Mouse (Mus musculus): ENCODE data around the gene Tmem50a. TPM values are rescaled to one million over a fixed set of nuclear protein-coding genes. Genes with fewer than 3 reads are reported as not detected.

The Tmem50a gene
- polyA plus RNA-seq, 1 experiment from 2014 or later, result 94.9 TPM

DNA sequence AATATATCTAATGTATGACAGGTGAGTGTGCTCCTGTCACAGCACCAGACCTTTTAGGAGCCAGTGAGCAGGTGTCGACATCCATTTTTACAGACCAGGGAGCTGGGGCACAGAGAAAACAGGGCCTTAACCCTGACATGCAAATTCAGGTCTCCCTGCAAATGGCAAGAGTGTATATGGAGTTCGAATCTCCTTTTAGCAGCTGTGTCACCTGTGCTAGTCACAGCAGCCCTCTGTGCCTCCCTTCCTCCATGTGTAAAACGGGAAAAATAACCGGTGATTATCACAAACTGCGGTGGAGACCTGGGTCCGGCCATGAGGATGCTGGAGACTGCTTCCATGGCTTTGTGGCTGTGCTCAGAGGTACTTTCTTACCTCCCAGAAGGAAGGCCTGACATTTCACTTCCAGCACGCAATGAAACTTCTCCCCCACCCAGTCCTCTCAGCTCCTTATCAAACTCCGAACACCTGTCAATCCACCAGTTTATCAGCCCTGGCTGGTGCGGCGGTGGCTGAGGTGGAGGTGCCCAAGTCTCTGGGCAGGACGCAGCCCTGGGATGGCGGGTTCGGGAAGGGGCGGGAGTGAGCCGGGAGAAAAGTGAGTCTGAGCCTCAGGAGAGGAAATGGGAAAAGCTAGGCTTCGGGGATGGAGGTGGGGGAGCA is 45.6 kb downstream of the Tmem50a start:
- 5% methylated on average over 16 of the region's 16 CpGs for WGBS (ENCODE audit: insufficient replicate concordance)
- ATAC-seq, result peak; percentile 88
- H3K9ac ChIP-seq, result peak overlapping the region; percentile 94

DNA sequence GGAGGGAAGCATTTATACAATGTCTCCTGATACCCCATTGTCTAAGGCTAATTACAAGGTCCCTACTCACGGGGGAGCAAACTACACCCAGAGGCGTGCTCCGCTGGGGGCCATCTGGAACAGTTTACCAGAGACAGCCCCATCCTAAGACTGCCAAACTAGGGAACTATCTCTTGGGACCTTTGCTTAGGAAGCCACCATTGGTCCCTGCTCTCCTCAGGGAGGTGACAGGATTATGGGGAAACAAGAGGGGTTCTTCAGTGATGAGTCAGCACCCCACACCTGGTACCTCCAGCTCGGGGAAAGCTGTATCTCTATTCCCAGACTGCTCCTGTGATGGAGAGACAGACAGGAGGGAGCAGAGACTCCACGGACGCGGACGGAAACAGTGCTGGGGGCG is 46.3 kb downstream of the Tmem50a start:
- H3K27ac ChIP-seq, result peak overlapping the region; percentile 96
- H3K9ac ChIP-seq, result peak overlapping the region; percentile 94
- peak overlapping the region; percentile 82 for H3K4me3 ChIP-seq
- H3K36me3 ChIP-seq, result peaks cover 65% of the 10 kb centered on the region
- no peaks in the 10 kb centered on the region for H3K9me3 ChIP-seq (replicated peaks)
- peak overlapping the region; percentile 95 for H3K4me2 ChIP-seq
- WGBS (ENCODE audit: insufficient replicate concordance), result 23% methylated on average over 9 of the region's 9 CpGs
- no peak for ATAC-seq
- peaks cover 77% of the 10 kb centered on the region for H3K4me1 ChIP-seq
- H3K27me3 ChIP-seq (replicated peaks), result 0 out of 2 replicates have a peak, but pooled peaks cover 9% of the 10 kb centered on the region

More for the DNA sequence above, 45.6 kb downstream of the Tmem50a start:
- Histone ChIP-seq H3K27me3 (replicated peaks) (0 out of 2 replicates have a peak, but pooled peaks cover 9% of the 10 kb centered on the region), H3K36me3 (peaks cover 72% of the 10 kb centered on the region), H3K4me2 (peak overlapping the region; percentile 95), H3K4me3 (peak overlapping the region; percentile 82), H3K9me3 (replicated peaks) (no peaks in the 10 kb centered on the region), H3K27ac (peak overlapping the region; percentile 96), H3K4me1 (peaks cover 81% of the 10 kb centered on the region)

DNA sequence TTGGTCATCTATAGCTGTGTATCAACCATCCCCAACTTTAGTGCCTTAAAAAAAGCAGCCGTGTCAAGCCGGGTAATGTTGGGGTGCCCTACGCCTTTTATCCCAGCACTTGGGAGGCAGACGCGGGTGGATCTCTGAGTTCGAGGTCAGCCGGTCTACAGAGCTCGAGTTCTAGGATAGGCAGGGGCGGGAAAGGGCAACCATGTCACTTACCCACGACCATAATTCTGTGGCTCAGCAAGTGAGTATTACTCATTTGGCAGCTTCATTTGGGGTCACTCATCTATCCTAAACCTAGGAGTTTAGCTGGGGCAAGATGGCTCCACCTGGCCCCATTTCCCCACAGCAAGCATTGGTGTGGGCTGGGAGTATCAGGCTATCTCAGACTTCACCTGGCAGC is 46.8 kb downstream of the Tmem50a start:
- Histone ChIP-seq H3K4me2 (peak overlapping the region; percentile 95), H3K9ac (peak overlapping the region; percentile 94)
- ATAC-seq, result no peak

DNA sequence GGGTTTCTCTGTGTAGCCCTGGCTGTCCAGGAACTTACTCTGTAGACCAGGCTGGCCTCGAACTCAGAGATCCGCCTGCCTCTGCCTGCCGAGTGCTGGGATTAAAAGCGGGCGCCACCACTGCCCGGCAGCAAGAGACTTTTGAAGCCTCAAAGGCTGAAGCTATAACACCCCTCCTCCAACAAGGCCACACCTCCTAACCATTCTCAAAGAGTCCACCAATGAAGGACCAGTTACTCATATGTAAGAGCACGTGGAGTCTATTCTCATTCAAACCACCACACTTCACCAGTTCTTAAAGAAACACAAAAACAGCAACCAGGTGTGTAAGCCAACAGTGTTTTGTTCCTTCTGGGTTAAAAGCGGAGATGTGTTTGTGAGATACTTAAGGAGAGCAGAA is 47.2 kb downstream of the Tmem50a start:
- Histone ChIP-seq H3K4me1 (peaks cover 79% of the 10 kb centered on the region), H3K4me3 (peak overlapping the region; percentile 82), H3K9ac (peak overlapping the region; percentile 94), H3K9me3 (replicated peaks) (no peaks in the 10 kb centered on the region), H3K36me3 (peaks cover 57% of the 10 kb centered on the region), H3K27me3 (replicated peaks) (0 out of 2 replicates have a peak, but pooled peaks cover 9% of the 10 kb centered on the region), H3K27ac (peak overlapping the region; percentile 96), H3K4me2 (peak overlapping the region; percentile 95)
- WGBS (ENCODE audit: insufficient replicate concordance), result 60% methylated on average over 8 of the region's 8 CpGs
- ATAC-seq, result no peak

More for the DNA sequence above, 46.8 kb downstream of the Tmem50a start:
- peak overlapping the region; percentile 96 for H3K27ac ChIP-seq
- WGBS (ENCODE audit: insufficient replicate concordance), result 68% methylated on average over 10 of the region's 10 CpGs
- peaks cover 61% of the 10 kb centered on the region for H3K36me3 ChIP-seq
- peaks cover 78% of the 10 kb centered on the region for H3K4me1 ChIP-seq
- H3K27me3 ChIP-seq (replicated peaks), result 0 out of 2 replicates have a peak, but pooled peaks cover 9% of the 10 kb centered on the region
- peak overlapping the region; percentile 82 for H3K4me3 ChIP-seq
- no peaks in the 10 kb centered on the region for H3K9me3 ChIP-seq (replicated peaks)

DNA sequence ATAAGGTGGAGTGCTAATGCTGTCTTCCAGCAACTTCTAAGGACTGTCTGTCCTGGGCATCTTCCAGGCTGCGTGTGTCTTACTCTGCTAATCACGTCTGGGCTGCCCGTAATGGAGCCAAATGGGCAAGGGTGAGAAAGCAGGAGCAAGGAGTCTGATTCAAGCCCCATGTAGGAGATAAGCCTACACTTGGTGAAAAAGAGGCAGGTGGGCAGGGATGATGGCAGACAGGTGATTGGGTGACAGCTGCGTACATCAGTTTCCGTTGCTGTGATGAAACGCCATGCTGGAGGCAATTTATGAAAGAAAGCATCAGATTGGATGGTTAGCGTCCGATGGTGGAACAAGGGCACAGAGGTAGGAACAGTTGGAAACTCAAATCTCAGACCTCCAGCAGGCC is 47.6 kb downstream of the Tmem50a start:
- Histone ChIP-seq H3K27me3 (replicated peaks) (0 out of 2 replicates have a peak, but pooled peaks cover 9% of the 10 kb centered on the region), H3K9ac (peak overlapping the region; percentile 94), H3K27ac (peak overlapping the region; percentile 96)

DNA sequence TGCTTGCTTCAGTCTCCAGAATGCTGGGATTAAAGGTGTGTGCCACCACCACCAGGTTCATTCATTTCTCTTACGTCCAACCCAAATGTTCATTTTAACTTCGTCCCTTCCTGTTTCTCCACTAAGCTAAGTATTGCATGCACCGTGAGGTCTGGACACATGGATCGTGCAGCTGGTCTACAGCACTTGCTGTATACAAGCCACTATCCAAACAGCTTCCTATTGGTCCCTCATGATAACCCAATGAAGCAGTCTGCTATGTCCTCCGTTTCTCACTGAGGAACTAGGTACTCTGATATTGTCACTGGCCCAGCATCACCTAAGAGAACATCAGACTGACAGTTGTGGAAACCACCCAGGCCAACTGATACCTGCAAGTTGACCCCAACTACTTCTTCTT is 49.0 kb downstream of the Tmem50a start:
- 33% methylated on average over 5 of the region's 5 CpGs for WGBS (ENCODE audit: insufficient replicate concordance)

More for the DNA sequence above, 47.6 kb downstream of the Tmem50a start:
- ATAC-seq, result no peak
- H3K36me3 ChIP-seq, result peaks cover 52% of the 10 kb centered on the region
- peaks cover 80% of the 10 kb centered on the region for H3K4me1 ChIP-seq
- 76% methylated on average over 8 of the region's 8 CpGs for WGBS (ENCODE audit: insufficient replicate concordance)
- H3K9me3 ChIP-seq (replicated peaks), result no peaks in the 10 kb centered on the region
- peak overlapping the region; percentile 82 for H3K4me3 ChIP-seq
- peak overlapping the region; percentile 95 for H3K4me2 ChIP-seq

DNA sequence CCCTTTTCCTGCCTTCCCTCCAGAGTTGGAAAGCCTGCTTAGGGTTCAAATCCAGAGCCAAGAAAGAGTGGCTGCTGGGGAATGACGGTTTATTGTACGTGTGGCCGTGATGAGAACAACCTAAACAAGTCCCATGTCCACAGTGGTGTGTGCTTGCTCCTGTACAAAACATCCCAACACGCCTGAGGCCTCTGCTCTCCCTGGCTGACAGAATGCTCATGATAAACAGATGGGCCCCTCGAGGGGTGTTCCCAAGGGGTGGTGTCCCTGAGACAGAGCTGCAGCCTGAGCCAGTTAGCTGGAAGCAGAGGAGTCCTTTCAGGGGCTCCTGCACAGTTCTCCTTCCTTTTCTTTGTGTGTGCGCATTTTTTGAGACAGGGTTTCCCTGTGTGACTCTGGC is 49.5 kb downstream of the Tmem50a start:
- peak overlapping the region; percentile 82 for H3K4me3 ChIP-seq
- peaks cover 72% of the 10 kb centered on the region for H3K4me1 ChIP-seq
- peak overlapping the region; percentile 96 for H3K27ac ChIP-seq
- H3K4me2 ChIP-seq, result peak overlapping the region; percentile 95
- 0 out of 2 replicates have a peak, but pooled peaks cover 9% of the 10 kb centered on the region for H3K27me3 ChIP-seq (replicated peaks)
- H3K36me3 ChIP-seq, result peaks cover 36% of the 10 kb centered on the region
- 17% methylated on average over 6 of the region's 6 CpGs for WGBS (ENCODE audit: insufficient replicate concordance)
- H3K9me3 ChIP-seq (replicated peaks), result no peaks in the 10 kb centered on the region
- H3K9ac ChIP-seq, result peak overlapping the region; percentile 94
- peak; percentile 82 for ATAC-seq

More for the DNA sequence above, 49.0 kb downstream of the Tmem50a start:
- H3K27me3 ChIP-seq (replicated peaks), result 0 out of 2 replicates have a peak, but pooled peaks cover 9% of the 10 kb centered on the region
- H3K4me2 ChIP-seq, result peak overlapping the region; percentile 95
- H3K27ac ChIP-seq, result peak overlapping the region; percentile 96
- H3K36me3 ChIP-seq, result peaks cover 40% of the 10 kb centered on the region
- peaks cover 76% of the 10 kb centered on the region for H3K4me1 ChIP-seq
- ATAC-seq, result no peak
- no peaks in the 10 kb centered on the region for H3K9me3 ChIP-seq (replicated peaks)
- H3K4me3 ChIP-seq, result peak overlapping the region; percentile 82
- H3K9ac ChIP-seq, result peak overlapping the region; percentile 94

DNA sequence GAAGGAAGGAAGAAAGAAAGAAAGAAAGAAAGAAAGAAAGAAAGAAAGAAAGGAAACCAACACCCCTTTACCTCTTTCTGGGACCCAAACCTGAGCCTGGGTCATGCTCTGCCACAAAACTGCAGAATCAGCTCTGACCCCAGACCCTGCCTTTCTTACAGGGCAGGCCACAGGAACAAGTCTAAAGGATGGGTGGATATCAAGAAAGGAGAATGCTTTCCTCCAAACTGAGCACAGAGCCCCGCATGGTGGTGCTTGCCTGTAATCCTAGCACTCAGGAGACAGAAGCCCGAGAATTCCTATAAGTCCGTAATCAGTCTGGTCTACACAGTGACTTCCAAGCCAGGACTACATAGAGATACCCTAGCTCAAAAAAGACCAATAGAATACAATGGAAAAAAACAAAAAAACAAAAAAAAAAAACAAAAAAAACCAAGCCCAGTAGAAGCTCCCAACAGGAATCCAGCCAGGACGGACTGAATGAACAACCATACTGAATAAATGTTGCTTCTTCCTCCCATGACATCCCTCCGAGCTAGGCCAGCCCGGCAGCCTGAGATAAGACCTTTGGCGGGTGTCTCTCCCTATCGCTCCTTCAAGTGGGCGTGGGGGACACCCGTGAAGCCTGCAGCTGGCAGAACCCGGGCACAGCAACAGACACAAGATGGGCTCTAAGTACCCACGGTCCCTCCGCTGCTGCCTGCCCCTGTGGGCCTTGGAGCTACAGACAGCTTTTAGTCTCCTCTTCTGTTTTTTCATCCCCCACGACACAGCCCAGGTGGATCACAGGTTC is 50.7 kb downstream of the Tmem50a start, which contains the start of gene Rhd:
Gene Rhd, plus strand, starts transcription at position 600 of the 793 bp plus-strand sequence.
- ATAC-seq, result peak; percentile 76
- Histone ChIP-seq H3K9ac (peak within 1 kb of the TSS; percentile 94), H3K9me3 (replicated peaks) (no peaks in the 10 kb centered on the region), H3K4me1 (peaks cover 65% of the 10 kb centered on the region), H3K4me3 (peak within 1 kb of the TSS; percentile 82), H3K27me3 (replicated peaks) (0 out of 2 replicates have a peak, but pooled peaks cover 9% of the 10 kb centered on the region), H3K4me2 (peak within 1 kb of the TSS; percentile 95), H3K27ac (peak within 1 kb of the TSS; percentile 96), H3K36me3 (peaks cover 31% of the 10 kb centered on the region)
- 23% methylated on average over 14 of the region's 14 CpGs for WGBS (ENCODE audit: insufficient replicate concordance)

DNA sequence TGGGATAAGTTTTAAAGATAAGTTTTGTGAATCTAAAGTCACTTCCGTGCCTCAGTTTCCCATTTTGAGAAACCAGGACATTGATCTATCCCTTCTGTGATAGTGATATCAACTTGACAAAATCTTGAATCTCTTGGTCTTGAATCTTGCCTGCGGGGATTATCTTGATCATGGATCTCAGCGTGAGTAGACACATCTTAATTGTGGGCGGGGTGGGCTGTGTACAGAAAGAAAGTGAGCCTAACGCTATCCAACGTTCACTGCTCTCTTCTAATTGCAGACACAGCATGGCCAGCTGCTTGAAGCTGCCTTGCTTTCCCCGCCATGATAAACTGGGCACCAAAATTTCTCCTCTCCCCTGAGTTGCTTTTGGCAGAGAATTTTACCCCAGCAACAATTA is 51.8 kb downstream of the Tmem50a start:
- WGBS (ENCODE audit: insufficient replicate concordance), result 45% methylated on average over 7 of the region's 7 CpGs
- no peaks in the 10 kb centered on the region for H3K9me3 ChIP-seq (replicated peaks)
- peaks cover 56% of the 10 kb centered on the region for H3K4me1 ChIP-seq
- peaks cover 2% of the 10 kb centered on the region; the same call in 1 of the 2 replicates for H3K27me3 ChIP-seq (replicated peaks)
- H3K4me3 ChIP-seq, result peak overlapping the region; percentile 82
- H3K9ac ChIP-seq, result peak overlapping the region; percentile 94
- no peak for ATAC-seq
- peak overlapping the region; percentile 95 for H3K4me2 ChIP-seq
- peaks cover 23% of the 10 kb centered on the region for H3K36me3 ChIP-seq
- peak overlapping the region; percentile 96 for H3K27ac ChIP-seq

DNA sequence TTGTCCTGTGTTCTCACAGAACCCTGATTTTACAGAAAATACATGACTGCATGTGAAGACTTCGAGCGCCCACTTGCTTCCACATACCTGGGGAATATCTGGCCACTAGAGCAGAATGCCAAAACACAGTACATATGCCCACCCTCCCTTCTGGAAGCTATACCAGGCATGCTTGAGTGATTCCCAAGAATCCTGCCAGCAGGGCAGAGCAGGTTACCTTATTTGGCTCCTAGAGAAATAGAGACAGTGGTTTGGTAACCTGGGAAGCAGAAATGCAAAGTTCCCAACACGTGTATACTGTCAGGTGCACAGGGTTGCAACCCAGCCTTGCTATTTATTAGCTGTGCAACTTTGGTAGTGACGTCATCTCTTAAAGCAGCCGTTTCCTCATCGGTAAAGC is 52.9 kb downstream of the Tmem50a start:
- peak overlapping the region; percentile 96 for H3K27ac ChIP-seq
- no peak overlapping the region; the same call in 1 of the 2 replicates for H3K4me2 ChIP-seq
- no peak overlapping the region for H3K4me3 ChIP-seq
- H3K9me3 ChIP-seq (replicated peaks), result no peaks in the 10 kb centered on the region
- WGBS (ENCODE audit: insufficient replicate concordance), result 76% methylated on average over 6 of the region's 6 CpGs
- ATAC-seq, result no peak
- peaks cover 14% of the 10 kb centered on the region for H3K36me3 ChIP-seq
- H3K9ac ChIP-seq, result no peak overlapping the region
- no peaks in the 10 kb centered on the region; the same call in 1 of the 2 replicates for H3K27me3 ChIP-seq (replicated peaks)
- peaks cover 45% of the 10 kb centered on the region for H3K4me1 ChIP-seq

DNA sequence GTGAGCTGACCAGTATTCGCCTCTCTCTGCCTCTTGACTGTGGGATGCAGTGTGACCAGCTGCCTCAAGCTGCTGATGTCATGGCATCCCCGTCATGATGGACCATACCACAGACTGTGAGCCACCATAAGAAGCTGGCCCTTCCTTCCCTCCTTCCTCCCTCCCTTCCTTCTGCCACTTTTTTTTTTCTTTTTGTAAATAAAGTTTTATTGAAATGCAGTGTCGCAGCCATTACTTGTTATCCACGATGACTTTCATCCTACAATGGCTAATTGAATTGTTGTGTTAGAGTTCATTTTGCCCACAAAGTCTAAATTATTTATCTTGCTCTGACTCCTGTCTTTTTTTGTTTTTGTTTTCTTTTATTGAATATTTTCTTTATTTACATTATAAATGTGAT is 56.3 kb downstream of the Tmem50a start:
- Histone ChIP-seq H3K27me3 (replicated peaks) (peaks cover 14% of the 10 kb centered on the region; the same call in 1 of the 2 replicates), H3K4me1 (peaks cover 58% of the 10 kb centered on the region), H3K9me3 (replicated peaks) (no peaks in the 10 kb centered on the region), H3K9ac (no peak overlapping the region), H3K36me3 (no peaks in the 10 kb centered on the region), H3K4me2 (no peak overlapping the region), H3K27ac (no peak overlapping the region), H3K4me3 (no peak overlapping the region)
- 73% methylated on average over 4 of the region's 4 CpGs for WGBS (ENCODE audit: insufficient replicate concordance)
- no peak for ATAC-seq
